Mouse (Mus musculus): ENCODE measurements around the gene Ccnd2. TPM values are rescaled to one million over a fixed set of nuclear protein-coding genes. Genes with fewer than 3 reads are reported as not detected.

Gene Ccnd2
- polyA plus RNA-seq, 1 experiment from 2014 or later = 1,016 TPM

- H3K4me3 ChIP-seq (ENCODE audit: low read depth, low read length) = no peak overlapping the region
- WGBS = 76% methylated on average over 20 of the region's 20 CpGs
- peaks cover 4% of the 10 kb centered on the region for H3K36me3 ChIP-seq (replicated peaks; ENCODE audit: control insufficient read depth, insufficient read depth, low read depth, low read length)
- no peak overlapping the region for H3K4me2 ChIP-seq (ENCODE audit: low read depth, low read length)
- H3K27me3 ChIP-seq (ENCODE audit: control insufficient read depth, insufficient read depth, low read length) = no peaks in the 10 kb centered on the region
- ATAC-seq (replicated peaks; ENCODE audit: insufficient number of reproducible peaks, low FRiP score, low TSS enrichment, low read depth) (no peak), DNase-seq (ENCODE audit: low spot score) (no peak)
- H3K9ac ChIP-seq (replicated peaks; ENCODE audit: low read length) = no peak overlapping the region; the same call in 1 of the 2 replicates
- no peak overlapping the region for H3K27ac ChIP-seq (replicated peaks; ENCODE audit: low read depth, low read length)
- H3K9me3 ChIP-seq (replicated peaks; ENCODE audit: control insufficient read depth, low read length) = no peaks in the 10 kb centered on the region
- H3K4me1 ChIP-seq (ENCODE audit: control insufficient read depth, insufficient read depth, low read length) = no peaks in the 10 kb centered on the region
Observed at GRCm38 (mm10) chr6:127145464-127146190, 6.4 kb downstream of the Ccnd2 start.

- Histone ChIP-seq H3K4me2 (ENCODE audit: low read depth, low read length) (no peak overlapping the region), H3K27ac (replicated peaks; ENCODE audit: low read depth, low read length) (no peak overlapping the region), H3K36me3 (replicated peaks; ENCODE audit: control insufficient read depth, insufficient read depth, low read depth, low read length) (peaks cover 9% of the 10 kb centered on the region), H3K27me3 (ENCODE audit: control insufficient read depth, insufficient read depth, low read length) (no peaks in the 10 kb centered on the region), H3K4me1 (ENCODE audit: control insufficient read depth, insufficient read depth, low read length) (no peaks in the 10 kb centered on the region), H3K4me3 (ENCODE audit: low read depth, low read length) (no peak overlapping the region), H3K9ac (replicated peaks; ENCODE audit: low read length) (no peak overlapping the region), H3K9me3 (replicated peaks; ENCODE audit: control insufficient read depth, low read length) (no peaks in the 10 kb centered on the region)
- 86% methylated on average over 7 of the region's 7 CpGs for WGBS
- no peak for DNase-seq (ENCODE audit: low spot score)
- no peak for ATAC-seq (replicated peaks; ENCODE audit: insufficient number of reproducible peaks, low FRiP score, low TSS enrichment, low read depth)
Observed at GRCm38 (mm10) chr6:127143576-127144288, 8.3 kb downstream of the Ccnd2 start.

GRCm38 (mm10) chr6:127143124-127143520 is 8.9 kb downstream of the Ccnd2 start:
- Histone ChIP-seq H3K4me2 (ENCODE audit: low read depth, low read length) (no peak overlapping the region), H3K4me3 (ENCODE audit: low read depth, low read length) (no peak overlapping the region), H3K27ac (replicated peaks; ENCODE audit: low read depth, low read length) (no peak overlapping the region), H3K27me3 (ENCODE audit: control insufficient read depth, insufficient read depth, low read length) (no peaks in the 10 kb centered on the region), H3K9me3 (replicated peaks; ENCODE audit: control insufficient read depth, low read length) (no peaks in the 10 kb centered on the region), H3K4me1 (ENCODE audit: control insufficient read depth, insufficient read depth, low read length) (no peaks in the 10 kb centered on the region), H3K9ac (replicated peaks; ENCODE audit: low read length) (peak overlapping the region; percentile 25), H3K36me3 (replicated peaks; ENCODE audit: control insufficient read depth, insufficient read depth, low read depth, low read length) (peaks cover 9% of the 10 kb centered on the region)
- DNase-seq (ENCODE audit: low spot score) = no peak
- no peak for ATAC-seq (replicated peaks; ENCODE audit: insufficient number of reproducible peaks, low FRiP score, low TSS enrichment, low read depth)
- 81% methylated on average over 9 of the region's 10 CpGs for WGBS

- Histone ChIP-seq H3K4me3 (ENCODE audit: low read depth, low read length) (no peak overlapping the region), H3K9ac (replicated peaks; ENCODE audit: low read length) (peak overlapping the region; percentile 25; the same call in 1 of the 2 replicates), H3K36me3 (replicated peaks; ENCODE audit: control insufficient read depth, insufficient read depth, low read depth, low read length) (peaks cover 11% of the 10 kb centered on the region), H3K4me2 (ENCODE audit: low read depth, low read length) (no peak overlapping the region), H3K9me3 (replicated peaks; ENCODE audit: control insufficient read depth, low read length) (no peaks in the 10 kb centered on the region), H3K4me1 (ENCODE audit: control insufficient read depth, insufficient read depth, low read length) (no peaks in the 10 kb centered on the region), H3K27ac (replicated peaks; ENCODE audit: low read depth, low read length) (no peak overlapping the region), H3K27me3 (ENCODE audit: control insufficient read depth, insufficient read depth, low read length) (no peaks in the 10 kb centered on the region)
- ATAC-seq (replicated peaks; ENCODE audit: insufficient number of reproducible peaks, low FRiP score, low TSS enrichment, low read depth) (0 out of 2 replicates have a peak, but pooled peaks have one; percentile 49), DNase-seq (ENCODE audit: low spot score) (peak; percentile 90)
- 23% methylated on average over 8 of the region's 10 CpGs for WGBS
Observed at GRCm38 (mm10) chr6:127142154-127143123, 9.6 kb downstream of the Ccnd2 start.

GRCm38 (mm10) chr6:127138962-127139361 is 13.0 kb downstream of the Ccnd2 start:
- H3K27ac ChIP-seq (replicated peaks; ENCODE audit: low read depth, low read length) = no peak overlapping the region
- H3K9ac ChIP-seq (replicated peaks; ENCODE audit: low read length) = no peak overlapping the region
- H3K27me3 ChIP-seq (ENCODE audit: control insufficient read depth, insufficient read depth, low read length) = no peaks in the 10 kb centered on the region
- 93% methylated on average over 11 of the region's 11 CpGs for WGBS
- DNase-seq (ENCODE audit: low spot score) (no peak), ATAC-seq (replicated peaks; ENCODE audit: insufficient number of reproducible peaks, low FRiP score, low TSS enrichment, low read depth) (no peak)
- H3K9me3 ChIP-seq (replicated peaks; ENCODE audit: control insufficient read depth, low read length) = no peaks in the 10 kb centered on the region
- H3K4me1 ChIP-seq (ENCODE audit: control insufficient read depth, insufficient read depth, low read length) = no peaks in the 10 kb centered on the region
- no peak overlapping the region for H3K4me3 ChIP-seq (ENCODE audit: low read depth, low read length)
- H3K36me3 ChIP-seq (replicated peaks; ENCODE audit: control insufficient read depth, insufficient read depth, low read depth, low read length) = peaks cover 14% of the 10 kb centered on the region
- H3K4me2 ChIP-seq (ENCODE audit: low read depth, low read length) = no peak overlapping the region

GRCm38 (mm10) chr6:127133433-127134245 is 18.4 kb downstream of the Ccnd2 start:
- H3K4me1 ChIP-seq (ENCODE audit: control insufficient read depth, insufficient read depth, low read length) = no peaks in the 10 kb centered on the region
- no peak overlapping the region for H3K4me3 ChIP-seq (ENCODE audit: low read depth, low read length)
- peaks cover 11% of the 10 kb centered on the region for H3K36me3 ChIP-seq (replicated peaks; ENCODE audit: control insufficient read depth, insufficient read depth, low read depth, low read length)
- H3K4me2 ChIP-seq (ENCODE audit: low read depth, low read length) = no peak overlapping the region
- no peaks in the 10 kb centered on the region for H3K9me3 ChIP-seq (replicated peaks; ENCODE audit: control insufficient read depth, low read length)
- H3K9ac ChIP-seq (replicated peaks; ENCODE audit: low read length) = no peak overlapping the region
- WGBS = 59% methylated on average over 16 of the region's 16 CpGs
- no peaks in the 10 kb centered on the region for H3K27me3 ChIP-seq (ENCODE audit: control insufficient read depth, insufficient read depth, low read length)
- ATAC-seq (replicated peaks; ENCODE audit: insufficient number of reproducible peaks, low FRiP score, low TSS enrichment, low read depth) = peak; percentile 60
- DNase-seq (ENCODE audit: low spot score) = no peak
- no peak overlapping the region for H3K27ac ChIP-seq (replicated peaks; ENCODE audit: low read depth, low read length)

- DNase-seq (ENCODE audit: low spot score) (no peak), ATAC-seq (replicated peaks; ENCODE audit: insufficient number of reproducible peaks, low FRiP score, low TSS enrichment, low read depth) (no peak)
- no peaks in the 10 kb centered on the region for H3K27me3 ChIP-seq (ENCODE audit: control insufficient read depth, insufficient read depth, low read length)
- no peak overlapping the region for H3K27ac ChIP-seq (replicated peaks; ENCODE audit: low read depth, low read length)
- H3K9ac ChIP-seq (replicated peaks; ENCODE audit: low read length) = no peak overlapping the region
- no peak overlapping the region for H3K4me2 ChIP-seq (ENCODE audit: low read depth, low read length)
- no peaks in the 10 kb centered on the region for H3K4me1 ChIP-seq (ENCODE audit: control insufficient read depth, insufficient read depth, low read length)
- WGBS = 67% methylated on average over 3 of the region's 3 CpGs
- H3K36me3 ChIP-seq (replicated peaks; ENCODE audit: control insufficient read depth, insufficient read depth, low read depth, low read length) = peaks cover 13% of the 10 kb centered on the region
- no peak overlapping the region for H3K4me3 ChIP-seq (ENCODE audit: low read depth, low read length)
- H3K9me3 ChIP-seq (replicated peaks; ENCODE audit: control insufficient read depth, low read length) = no peaks in the 10 kb centered on the region
Observed at GRCm38 (mm10) chr6:127132719-127133118, 19.3 kb downstream of the Ccnd2 start.

All from embryonic facial prominence, embryonic 11.5 days (tissue).